Mouse (Mus musculus): Measurements from ENCODE around the gene Tacc3.
A peak's percentile ranks its signal among the peaks of the same experiment; 100 is the strongest.

Gene Tacc3

GRCm38 (mm10) chr5:33681611-33682388 lies 23.9 kb downstream of the Tacc3 start:
- TF ChIP-seq GATA4 (IDR thresholded peaks at IDR 0.05; ENCODE audit: insufficient replicate concordance, low read length) = no peak

GRCm38 (mm10) chr5:33682963-33683362 lies 25.0 kb downstream of the Tacc3 start:
- TF ChIP-seq GATA4 (IDR thresholded peaks at IDR 0.05; ENCODE audit: insufficient replicate concordance, low read length) = no peak

GRCm38 (mm10) chr5:33683897-33684652 lies 26.1 kb downstream of the Tacc3 start:
- no peak for TF ChIP-seq GATA4 (IDR thresholded peaks at IDR 0.05; ENCODE audit: insufficient replicate concordance, low read length)

- TF ChIP-seq GATA4 (IDR thresholded peaks at IDR 0.05; ENCODE audit: insufficient replicate concordance, low read length) = no peak
These were observed 27.0 kb downstream of the Tacc3 start for GRCm38 (mm10) chr5:33684932-33685331.

GRCm38 (mm10) chr5:33687142-33687541 lies 29.2 kb downstream of the Tacc3 start:
- no peak for TF ChIP-seq GATA4 (IDR thresholded peaks at IDR 0.05; ENCODE audit: insufficient replicate concordance, low read length)

- peak; percentile 15; the same call in 1 of the 2 replicates for TF ChIP-seq GATA4 (IDR thresholded peaks at IDR 0.05; ENCODE audit: insufficient replicate concordance, low read length)
These were observed 30.6 kb downstream of the Tacc3 start for GRCm38 (mm10) chr5:33688278-33689220.

- TF ChIP-seq GATA4 (IDR thresholded peaks at IDR 0.05; ENCODE audit: insufficient replicate concordance, low read length) = no peak
These were observed 31.4 kb downstream of the Tacc3 start for GRCm38 (mm10) chr5:33689221-33689844.

- no peak for TF ChIP-seq GATA4 (IDR thresholded peaks at IDR 0.05; ENCODE audit: insufficient replicate concordance, low read length)
These were observed 32.1 kb downstream of the Tacc3 start for GRCm38 (mm10) chr5:33689852-33690645.

GRCm38 (mm10) chr5:33692393-33692792 lies 34.5 kb downstream of the Tacc3 start:
- no peak for TF ChIP-seq GATA4 (IDR thresholded peaks at IDR 0.05; ENCODE audit: insufficient replicate concordance, low read length)

- TF ChIP-seq GATA4 (IDR thresholded peaks at IDR 0.05; ENCODE audit: insufficient replicate concordance, low read length) = no peak
These were observed 36.5 kb downstream of the Tacc3 start for GRCm38 (mm10) chr5:33694461-33694847.

- no peak for TF ChIP-seq GATA4 (IDR thresholded peaks at IDR 0.05; ENCODE audit: insufficient replicate concordance, low read length)
These were observed 37.2 kb downstream of the Tacc3 start for GRCm38 (mm10) chr5:33694848-33695717.

- TF ChIP-seq GATA4 (IDR thresholded peaks at IDR 0.05; ENCODE audit: insufficient replicate concordance, low read length) = no peak
These were observed 37.8 kb downstream of the Tacc3 start for GRCm38 (mm10) chr5:33695718-33696121.

- no peak for TF ChIP-seq GATA4 (IDR thresholded peaks at IDR 0.05; ENCODE audit: insufficient replicate concordance, low read length)
These were observed 38.5 kb downstream of the Tacc3 start for GRCm38 (mm10) chr5:33696430-33696829.

Data from liver, adult (tissue).